In the genomic region with DNA sequence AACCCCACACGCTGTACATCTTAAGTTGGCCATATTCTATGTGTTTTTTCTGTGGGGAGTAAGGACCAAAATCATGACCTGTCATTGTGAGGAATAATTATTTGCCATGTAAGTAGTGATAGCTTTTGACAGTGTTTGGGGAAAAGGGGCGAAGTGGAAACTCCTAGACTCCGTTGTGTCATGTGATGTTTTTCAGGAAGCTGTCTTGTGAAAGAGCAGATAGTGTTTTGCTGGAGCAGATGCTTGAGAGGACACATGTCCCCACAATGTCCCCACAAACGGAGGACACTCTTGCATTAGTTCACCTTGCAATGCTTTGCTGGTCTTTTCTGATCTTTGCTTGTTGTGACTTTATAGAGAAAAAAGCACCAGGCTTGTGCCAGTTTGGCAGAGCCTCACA, we compare ENCODE assay signal across 20 mouse cellular contexts.
"Had no signal": no experiment of that assay in that cellular context is flagged by ENCODE, and none has a peak within 500 bp of the region (broad histone marks: within the 10 kb centered on the region; RNA-seq: fewer than 3 reads in every experiment).

No protein-coding gene starts in this region.

- H3K27ac ChIP-seq: layer of hippocampus, adult 2 months; neural tube, embryonic 12.5 days; neural tube, embryonic 15.5 days; stomach, postnatal 0 days had no signal

- H3K9ac ChIP-seq: liver, embryonic 13.5 days; neural tube, embryonic 12.5 days; neural tube, embryonic 15.5 days had no signal

- ATAC-seq: intestine, embryonic 16.5 days had no signal

- DNase-seq: kidney, adult 18-20 months; kidney, adult 9 months; kidney, postnatal 14 days; kidney, postnatal 4 days; layer of hippocampus, adult 9-11 months; liver, embryonic 13.5 days; lung, adult 2 months; lung, postnatal 14 days; lung, postnatal 4 days; midbrain, embryonic 14.5 days; right cerebral cortex, adult 18-20 months; right cerebral cortex, postnatal 14 days; right cerebral cortex, postnatal 4 days; thymus, adult 2 months; thymus, postnatal 25 days had no signal

- H3K36me3 ChIP-seq: liver, embryonic 13.5 days; neural tube, embryonic 12.5 days; neural tube, embryonic 15.5 days had no signal

- H3K27me3 ChIP-seq: liver, embryonic 13.5 days; neural tube, embryonic 12.5 days; neural tube, embryonic 15.5 days had no signal

- H3K9me3 ChIP-seq: liver, embryonic 13.5 days; neural tube, embryonic 12.5 days; neural tube, embryonic 15.5 days had no signal

- H3K4me3 ChIP-seq: layer of hippocampus, adult 2 months; liver, embryonic 13.5 days; neural tube, embryonic 12.5 days; neural tube, embryonic 15.5 days had no signal
